Mouse (Mus musculus) CH12.LX (cell line): ENCODE results near the gene Sys1. TPM values are rescaled to one million over a fixed set of nuclear protein-coding genes. Genes with fewer than 3 reads are reported as not detected.

Source experiments
- DNase-seq: peaks from one replicate; pipeline ENCODE4 v3.0.0-alpha.2; 2013; ENCODE audit errors: extremely low read depth
- H3K27ac ChIP-seq: 2 replicates; pipeline ENCODE4 v1.5.1; 2012; ENCODE audit warnings: low read depth, mild to moderate bottlenecking, control low read depth, moderate library complexity; ENCODE audit not compliant: insufficient read depth
- H3K27me3 ChIP-seq: replicated peaks from 2 replicates; pipeline ENCODE3; 2012; ENCODE audit warnings: inconsistent platforms
- H3K36me3 ChIP-seq, 2 experiments: replicated peaks in 1 of 2; 2 replicates each; pipeline versions ENCODE3 to v1.6.1; 2012; ENCODE audit warnings: inconsistent platforms in 1 of 2, low read length in 1 of 2, mild to moderate bottlenecking in 1 of 2, mixed read lengths in 1 of 2, moderate library complexity in 1 of 2; ENCODE audit not compliant: control insufficient read depth in 1 of 2, insufficient read depth in 1 of 2
- H3K4me1 ChIP-seq, 2 experiments: 2 replicates each; pipeline ENCODE4 v1.6.1; 2012; ENCODE audit warnings: inconsistent platforms in 1 of 2, moderate library complexity in 1 of 2; ENCODE audit not compliant: insufficient read depth in 2 of 2, control insufficient read depth in 1 of 2
- H3K4me2 ChIP-seq: 2 replicates; pipeline ENCODE4 v1.6.1; 2012; ENCODE audit warnings: low read depth, mild to moderate bottlenecking, control low read depth; ENCODE audit not compliant: poor library complexity, insufficient read depth, severe bottlenecking
- H3K4me3 ChIP-seq, 3 experiments: fragments of 150-350 bp in 1 of 3; sonication (generic) in 1 of 3; replicated peaks in 1 of 3; 2 replicates each; pipeline versions ENCODE3 to v1.5.1; 2011 to 2012; ENCODE audit warnings: low read depth in 2 of 3, low read length in 2 of 3, mild to moderate bottlenecking in 2 of 3, moderate library complexity in 2 of 3, control low read depth in 1 of 3, improper control_type of control experiment in 1 of 3, inconsistent platforms in 1 of 3, mixed read lengths in 1 of 3; ENCODE audit not compliant: poor library complexity in 1 of 3
- H3K79me2 ChIP-seq: replicated peaks from 2 replicates; pipeline ENCODE4 v1.6.1; 2012; ENCODE audit warnings: mild to moderate bottlenecking, moderate library complexity; ENCODE audit not compliant: control insufficient read depth, poor library complexity, insufficient read depth, severe bottlenecking; ENCODE audit errors: extremely low read depth
- H3K9ac ChIP-seq: 2 replicates; pipeline ENCODE4 v1.6.1; 2012; ENCODE audit warnings: low read depth, mild to moderate bottlenecking, control low read depth, moderate library complexity; ENCODE audit not compliant: insufficient read depth
- H3K9me3 ChIP-seq: replicated peaks from 2 replicates; pipeline ENCODE3; 2012; ENCODE audit warnings: low read length, inconsistent platforms, mixed read lengths
- BHLHE40 ChIP-seq: IDR thresholded peaks from 2 replicates; pipeline ENCODE4 v1.6.1; 2011; ENCODE audit warnings: mild to moderate bottlenecking, low read depth, low read length, improper control_type of control experiment
- CHD2 ChIP-seq: IDR thresholded peaks from 2 replicates; pipeline ENCODE4 v1.6.1; 2011; ENCODE audit warnings: low read length, improper control_type of control experiment
- ELF1 ChIP-seq: IDR thresholded peaks from 2 replicates; pipeline ENCODE4 v1.6.1; 2014; ENCODE audit warnings: low read depth, mild to moderate bottlenecking, inconsistent platforms, low read length, improper control_type of control experiment
- GABPA ChIP-seq: IDR thresholded peaks from 2 replicates; pipeline ENCODE4 v1.6.1; 2012; ENCODE audit warnings: low read depth, low read length, improper control_type of control experiment, inconsistent platforms; ENCODE audit not compliant: insufficient replicate concordance
- IRF4 ChIP-seq: IDR thresholded peaks from 2 replicates; pipeline ENCODE4 v1.6.1; 2014; ENCODE audit warnings: low read depth, mild to moderate bottlenecking, inconsistent platforms, low read length, improper control_type of control experiment
- JUN ChIP-seq: IDR thresholded peaks from 2 replicates; pipeline ENCODE4 v1.6.1; 2011; ENCODE audit warnings: low read depth, mild to moderate bottlenecking, low read length, improper control_type of control experiment, moderate library complexity; ENCODE audit not compliant: insufficient read depth
- JUND ChIP-seq: conservative IDR thresholded peaks from 2 replicates; pipeline ENCODE4 v1.6.1; 2011; ENCODE audit warnings: low read depth, low read length, improper control_type of control experiment
- KAT2A ChIP-seq: IDR thresholded peaks from 2 replicates; pipeline ENCODE4 v1.6.1; 2012; ENCODE audit warnings: low read length, improper control_type of control experiment, inconsistent platforms; ENCODE audit not compliant: insufficient replicate concordance
- MAX ChIP-seq: IDR thresholded peaks from 2 replicates; pipeline ENCODE4 v1.6.1; 2011; ENCODE audit warnings: low read length, improper control_type of control experiment
- MAZ ChIP-seq: IDR thresholded peaks from 2 replicates; pipeline ENCODE4 v1.6.1; 2012; ENCODE audit warnings: low read depth, mild to moderate bottlenecking, inconsistent platforms, low read length, improper control_type of control experiment, moderate library complexity
- MEF2A ChIP-seq: IDR thresholded peaks from 2 replicates; pipeline ENCODE4 v1.6.1; 2014; ENCODE audit warnings: low read depth, mild to moderate bottlenecking, inconsistent platforms, low read length, improper control_type of control experiment, borderline replicate concordance
- MXI1 ChIP-seq: IDR thresholded peaks from 2 replicates; pipeline ENCODE4 v1.6.1; 2011; ENCODE audit warnings: mild to moderate bottlenecking, low read depth, low read length, improper control_type of control experiment
- PAX5 ChIP-seq: IDR thresholded peaks from 2 replicates; pipeline ENCODE4 v1.6.1; 2012; ENCODE audit warnings: low read length, inconsistent platforms, mixed read lengths
- POLR2A ChIP-seq: IDR thresholded peaks from 2 replicates; pipeline ENCODE4 v1.6.1; 2011; ENCODE audit warnings: low read depth, mild to moderate bottlenecking, improper control_type of control experiment, low read length
- RAD21 ChIP-seq: IDR thresholded peaks from 2 replicates; pipeline ENCODE4 v1.6.1; 2011; ENCODE audit warnings: low read depth, mild to moderate bottlenecking, low read length, improper control_type of control experiment, moderate library complexity
- SIN3A ChIP-seq: IDR thresholded peaks from 2 replicates; pipeline ENCODE4 v1.6.1; 2012; ENCODE audit warnings: low read length, improper control_type of control experiment, inconsistent platforms
- SMC3 ChIP-seq: IDR thresholded peaks from 2 replicates; pipeline ENCODE4 v1.6.1; 2011; ENCODE audit warnings: low read depth, low read length, improper control_type of control experiment
- TBP ChIP-seq: conservative IDR thresholded peaks from 2 replicates; pipeline ENCODE4 v1.6.1; 2011; ENCODE audit warnings: low read depth, low read length, improper control_type of control experiment
- TCF12 ChIP-seq: IDR thresholded peaks from 2 replicates; pipeline ENCODE4 v1.6.1; 2014; ENCODE audit warnings: low read depth, mild to moderate bottlenecking, inconsistent platforms, low read length, improper control_type of control experiment
- USF1 ChIP-seq: IDR thresholded peaks from 2 replicates; pipeline ENCODE4 v1.6.1; 2014; ENCODE audit warnings: low read depth, mild to moderate bottlenecking, inconsistent platforms, low read length, improper control_type of control experiment
- ZMIZ1 ChIP-seq: IDR thresholded peaks from 2 replicates; pipeline ENCODE4 v1.6.1; 2012; ENCODE audit warnings: low read depth, mild to moderate bottlenecking, inconsistent platforms, low read length, improper control_type of control experiment
- ZNF384 ChIP-seq: IDR thresholded peaks from 2 replicates; pipeline ENCODE4 v1.6.1; 2012; ENCODE audit warnings: low read depth, low read length, improper control_type of control experiment, inconsistent platforms
- dilution Hi-C: fragments of 300-500 bp; cut with MboI; formaldehyde crosslinking; loops from 2 replicates; pipeline ENCODE4 v1.14.3; 2020; ENCODE audit warnings: low sequenced_read_pairs; ENCODE audit not compliant: extremely low pct_unique_long_range_greater_than_20kb, extremely low pct_ligation_motif_present
- in situ Hi-C: fragments of 300-500 bp; cut with MboI; formaldehyde crosslinking; loops from 3 replicates; pipeline ENCODE4 v1.14.3; 2019; ENCODE audit warnings: low sequenced_read_pairs, low pct_ligation_motif_present, low pct_unique_long_range_greater_than_20kb, mixed read lengths
- polyA plus RNA-seq: library from polyadenylated mRNA; unstranded; fragments of >175 nt; gene quantifications from 2 replicates; pipeline ENCODE4 v1.2.1, GENCODE M21; 2012; ENCODE audit warnings: low read depth; ENCODE audit not compliant: insufficient read length
- total RNA-seq, 2 experiments: library from RNA; depleted of rRNA; stranded (reverse); fragments of 300-350 nt in 1 of 2; fragments of >200 nt in 1 of 2; gene quantifications; 2 replicates each; pipeline ENCODE4 v1.2.3; 2012 to 2014

Sys1 gene
- total and polyA plus RNA-seq, 3 experiments, result 46.6 to 59.7 (median 57.4) TPM

DNA sequence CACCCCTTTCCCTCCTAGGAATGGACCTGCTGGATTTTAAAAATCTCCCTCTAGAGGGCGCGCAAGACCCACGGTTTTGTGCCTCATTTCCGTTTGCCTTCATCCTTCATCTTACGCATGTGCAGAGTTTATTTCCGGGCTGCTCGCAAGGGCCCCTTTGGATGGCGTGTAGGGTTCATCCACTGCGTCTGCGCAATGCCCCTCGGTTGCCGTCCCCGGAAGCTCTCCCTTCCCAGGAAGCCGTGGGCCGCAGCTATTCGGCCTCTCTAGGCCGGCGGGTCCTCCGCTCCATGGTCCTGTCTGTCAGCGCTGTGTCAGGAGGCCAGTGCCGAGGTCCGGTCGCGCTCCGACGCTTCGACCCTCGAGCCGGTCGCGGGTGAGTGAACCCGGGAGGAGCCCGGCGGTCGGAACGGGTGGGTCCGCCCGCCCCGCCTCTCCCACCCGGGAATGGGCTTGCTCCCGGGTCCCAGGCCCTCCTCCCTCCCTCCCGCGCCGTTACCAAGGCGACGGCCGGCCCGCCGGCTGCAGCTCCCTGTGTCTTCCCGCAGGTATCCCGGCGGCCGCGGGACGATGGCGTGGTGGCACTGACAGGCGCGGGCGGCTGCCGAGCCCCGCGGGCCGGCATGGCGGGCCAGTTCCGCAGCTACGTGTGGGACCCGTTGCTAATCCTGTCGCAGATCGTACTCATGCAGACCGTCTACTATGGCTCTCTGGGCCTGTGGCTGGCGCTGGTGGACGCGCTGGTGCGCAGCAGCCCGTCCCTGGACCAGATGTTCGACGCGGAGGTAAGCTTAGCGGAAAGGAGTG lies 4.2 kb downstream of the Sys1 start, which contains the start of gene Gm20458 (continued):
- TF ChIP-seq PAX5 (no peak), TBP (no peak), USF1 (no peak), BHLHE40 (peak; percentile 48), GABPA (peak; percentile 54; the same call in 1 of the 2 replicates), MEF2A (peak; percentile 77; the same call in 1 of the 2 replicates), CHD2 (peak; percentile 54; the same call in 1 of the 2 replicates), RAD21 (peak; percentile 77), TCF12 (peak; percentile 62; the same call in 1 of the 2 replicates), JUND (no peak; the same call in 1 of the 2 replicates), KAT2A (peak; percentile 95), IRF4 (peak; percentile 68), SMC3 (peak; percentile 59), SIN3A (peak; percentile 95)

- H3K4me1 ChIP-seq, result peaks cover 0 to 18% of the 10 kb centered on the region in 2 experiments; a peak in 2 of 4 replicates
- peaks cover 11% of the 10 kb centered on the region for H3K79me2 ChIP-seq
- in situ Hi-C loops, result loop anchor here (5.0 kb wide), 1 partner anchor 42 kb away; no protein-coding TSS in a partner anchor
Measured at GRCm38 (mm10) chr2:164465161-164465560, 8.4 kb downstream of the Sys1 start.

More at GRCm38 (mm10) chr2:164465161-164465560, 8.4 kb downstream of the Sys1 start:
- H3K9ac ChIP-seq, result no peak overlapping the region
- H3K4me3 ChIP-seq, result no peak overlapping the region
- no peak overlapping the region for H3K4me2 ChIP-seq
- no peak overlapping the region for H3K27ac ChIP-seq
- peaks cover 37 to 73% of the 10 kb centered on the region in 2 experiments for H3K36me3 ChIP-seq
- no peaks in the 10 kb centered on the region for H3K27me3 ChIP-seq
- no peak for DNase-seq
- dilution Hi-C loops, result no loop called here
- H3K9me3 ChIP-seq, result no peaks in the 10 kb centered on the region
- no peak for TF ChIP-seq ZMIZ1
- TF ChIP-seq RAD21, result no peak
- TF ChIP-seq POLR2A, result no peak; the same call in 1 of the 2 replicates
- no peak for TF ChIP-seq CHD2
- TF ChIP-seq SIN3A, result no peak
- TF ChIP-seq ZNF384, result no peak
- TF ChIP-seq USF1, result no peak
- no peak for TF ChIP-seq MAZ
- no peak for TF ChIP-seq MAX
- no peak for TF ChIP-seq MEF2A
- TF ChIP-seq ELF1, result no peak
- no peak for TF ChIP-seq MXI1
- no peak for TF ChIP-seq JUN
- TF ChIP-seq, all 38 proteins: peak for 0
